Mouse (Mus musculus) right cerebral cortex, postnatal 14 days (tissue): ENCODE results near the gene Tmub1.

ENCODE experiments used
- DNase-seq: peaks from one replicate; pipeline ENCODE4 v3.0.0; 2022

Gene Tmub1

GRCm38 (mm10) chr5:24447624-24448298 is at the start of gene Tmub1:
Gene Tmub1, minus strand, starts transcription at chr5:24447854.
- DNase-seq, result peak; percentile 81

- no peak for DNase-seq
Measured at GRCm38 (mm10) chr5:24496756-24497155, 49.1 kb upstream of the Tmub1 start.

- DNase-seq, result no peak
Measured at GRCm38 (mm10) chr5:24495019-24495418, 47.4 kb upstream of the Tmub1 start.

GRCm38 (mm10) chr5:24492546-24493285 is 45.1 kb upstream of the Tmub1 start:
- DNase-seq, result no peak

GRCm38 (mm10) chr5:24490413-24490920 is 42.8 kb upstream of the Tmub1 start:
- DNase-seq, result no peak

GRCm38 (mm10) chr5:24486738-24487137 is 39.1 kb upstream of the Tmub1 start:
- no peak for DNase-seq

GRCm38 (mm10) chr5:24486097-24486496 is 38.4 kb upstream of the Tmub1 start:
- DNase-seq, result peak; percentile 91

- DNase-seq, result no peak
Measured at GRCm38 (mm10) chr5:24484963-24485362, 37.3 kb upstream of the Tmub1 start.

GRCm38 (mm10) chr5:24483326-24483725 is 35.7 kb upstream of the Tmub1 start:
- DNase-seq, result peak; percentile 58

GRCm38 (mm10) chr5:24482247-24483079 is 34.8 kb upstream of the Tmub1 start:
- no peak for DNase-seq

- DNase-seq, result peak; percentile 75
Measured at GRCm38 (mm10) chr5:24481647-24482046, 34.0 kb upstream of the Tmub1 start.

GRCm38 (mm10) chr5:24477909-24478308 is 30.3 kb upstream of the Tmub1 start:
- DNase-seq, result no peak

GRCm38 (mm10) chr5:24475476-24476241 is 28.0 kb upstream of the Tmub1 start:
- DNase-seq, result no peak

- peak; percentile 79 for DNase-seq
Measured at GRCm38 (mm10) chr5:24474723-24475261, 27.1 kb upstream of the Tmub1 start.

- DNase-seq, result no peak
Measured at GRCm38 (mm10) chr5:24474025-24474722, 26.5 kb upstream of the Tmub1 start.

GRCm38 (mm10) chr5:24472884-24473619 is 25.4 kb upstream of the Tmub1 start:
- DNase-seq, result no peak

- peak; percentile 81 for DNase-seq
Measured at GRCm38 (mm10) chr5:24470600-24470999, 22.9 kb upstream of the Tmub1 start.

GRCm38 (mm10) chr5:24466762-24467161 is 19.1 kb upstream of the Tmub1 start:
- DNase-seq, result no peak

GRCm38 (mm10) chr5:24455613-24456012 is 8.0 kb upstream of the Tmub1 start:
- no peak for DNase-seq

GRCm38 (mm10) chr5:24455076-24455475 is 7.4 kb upstream of the Tmub1 start:
- DNase-seq, result no peak

- no peak for DNase-seq
Measured at GRCm38 (mm10) chr5:24453985-24454303, 6.3 kb upstream of the Tmub1 start.
